Mouse (Mus musculus) stomach, postnatal 0 days (tissue): ENCODE measurements around the gene Arpp21. TPM values are rescaled to one million over a fixed set of nuclear protein-coding genes. Genes with fewer than 3 reads are reported as not detected.

Experiments
- ATAC-seq: fragments of 200-750 bp; cut with Nextera tagmentation; 2 replicates; pipeline ENCODE4 v1.8.0; 2017; ENCODE audit not compliant: low FRiP score, low TSS enrichment
- DNase-seq: peaks from one replicate; pipeline ENCODE4 v3.0.0-alpha.2; 2016; ENCODE audit warnings: low spot score
- H3K27ac ChIP-seq: fragments of 300-500 bp; sonication (generic); replicated peaks from 2 replicates; pipeline ENCODE4 v1.5.1; 2014; ENCODE audit warnings: mild to moderate bottlenecking, control low read depth
- H3K27me3 ChIP-seq: fragments of 300-500 bp; sonication (generic); 2 replicates; pipeline ENCODE4 v1.6.1; 2014; ENCODE audit warnings: low read length; ENCODE audit not compliant: control insufficient read depth, insufficient read depth
- H3K36me3 ChIP-seq: fragments of 300-500 bp; sonication (generic); 2 replicates; pipeline ENCODE4 v1.6.1; 2014; ENCODE audit warnings: low read length, mixed read lengths; ENCODE audit not compliant: control insufficient read depth, insufficient read depth
- H3K4me1 ChIP-seq: fragments of 300-500 bp; sonication (generic); replicated peaks from 2 replicates; pipeline ENCODE4 v1.6.1; 2014; ENCODE audit warnings: antibody characterized with exemption; ENCODE audit not compliant: control insufficient read depth, insufficient read depth
- H3K4me2 ChIP-seq: fragments of 300-500 bp; sonication (generic); replicated peaks from 2 replicates; pipeline ENCODE4 v1.6.1; 2014; ENCODE audit warnings: low read depth, mild to moderate bottlenecking, control low read depth, moderate library complexity
- H3K4me3 ChIP-seq: fragments of 300-500 bp; sonication (generic); 2 replicates; pipeline ENCODE4 v1.5.1; 2014; ENCODE audit warnings: low read depth, low read length, control low read depth
- H3K9ac ChIP-seq: fragments of 300-500 bp; sonication (generic); 2 replicates; pipeline ENCODE4 v1.6.1; 2014; ENCODE audit warnings: mild to moderate bottlenecking, low read length, control low read depth, mixed read lengths
- H3K9me3 ChIP-seq: fragments of 300-500 bp; sonication (generic); 2 replicates; pipeline ENCODE4 v1.6.1; 2016; ENCODE audit warnings: low read length; ENCODE audit not compliant: control insufficient read depth
- CTCF ChIP-seq: IDR thresholded peaks from 2 replicates; pipeline ENCODE4 v1.5.1; 2016; ENCODE audit warnings: antibody characterized with exemption, low read depth, mild to moderate bottlenecking, moderate library complexity
- EP300 ChIP-seq: optimal IDR thresholded peaks from 2 replicates; pipeline ENCODE3; 2016; ENCODE audit warnings: antibody characterized with exemption
- WGBS: fragments of 180-500 bp; shearing (Covaris S2); extraction: QIAGEN DNeasy Blood & Tissue Kit; methylation state at CpG from one replicate; pipeline ENCODE4 v1.1.7; 2014; 5-methylcytosine and 5-hydroxymethylcytosine counted together
- polyA plus RNA-seq: library from polyadenylated mRNA; unstranded; fragments of >200 nt; fragmentation: Nextera tagmentation; extraction: Ambion mirVana; gene quantifications from 2 replicates; pipeline ENCODE4 v1.2.1, GENCODE M21; 2015

Gene Arpp21
- polyA plus RNA-seq, 1 experiment from 2014 or later, result 1.2 TPM

GRCm38 (mm10) chr9:112233822-112234504 lies 1.8 kb downstream of the Arpp21 start:
- Histone ChIP-seq H3K4me3 (no peak overlapping the region), H3K36me3 (no peaks in the 10 kb centered on the region), H3K27ac (no peak overlapping the region), H3K9me3 (no peaks in the 10 kb centered on the region), H3K27me3 (peaks cover 10% of the 10 kb centered on the region; the same call in 1 of the 2 replicates), H3K4me2 (no peak overlapping the region), H3K9ac (no peak overlapping the region), H3K4me1 (no peaks in the 10 kb centered on the region)
- DNase-seq (no peak), ATAC-seq (no peak)
- WGBS, result 14% methylated on average over 12 of the region's 12 CpGs
- TF ChIP-seq CTCF, result no peak
- no peak for TF ChIP-seq EP300

- no peaks in the 10 kb centered on the region for H3K9me3 ChIP-seq
- DNase-seq, result no peak
- no peak overlapping the region for H3K27ac ChIP-seq
- ATAC-seq, result no peak
- H3K4me2 ChIP-seq, result no peak overlapping the region
- no peak overlapping the region for H3K4me3 ChIP-seq
- 62% methylated on average over 6 of the region's 6 CpGs for WGBS
- no peak for TF ChIP-seq CTCF
- TF ChIP-seq EP300, result no peak
- H3K9ac ChIP-seq, result no peak overlapping the region
- no peaks in the 10 kb centered on the region for H3K4me1 ChIP-seq
- peaks cover 10% of the 10 kb centered on the region; the same call in 1 of the 2 replicates for H3K27me3 ChIP-seq
- H3K36me3 ChIP-seq, result no peaks in the 10 kb centered on the region
These were observed 2.4 kb downstream of the Arpp21 start for GRCm38 (mm10) chr9:112233378-112233777.

- no peak for DNase-seq
- no peaks in the 10 kb centered on the region for H3K9me3 ChIP-seq
- ATAC-seq, result no peak
- no peak overlapping the region for H3K4me2 ChIP-seq
- H3K27ac ChIP-seq, result no peak overlapping the region
- H3K27me3 ChIP-seq, result peaks cover 10% of the 10 kb centered on the region; the same call in 1 of the 2 replicates
- no peaks in the 10 kb centered on the region for H3K4me1 ChIP-seq
- no peak overlapping the region for H3K4me3 ChIP-seq
- TF ChIP-seq CTCF (no peak), EP300 (no peak)
- H3K9ac ChIP-seq, result no peak overlapping the region
- WGBS, result 64% methylated on average over 8 of the region's 8 CpGs
- H3K36me3 ChIP-seq, result no peaks in the 10 kb centered on the region
These were observed 3.7 kb downstream of the Arpp21 start for GRCm38 (mm10) chr9:112231935-112232575.

- no peak overlapping the region for H3K27ac ChIP-seq
- no peaks in the 10 kb centered on the region for H3K9me3 ChIP-seq
- peaks cover 10% of the 10 kb centered on the region; the same call in 1 of the 2 replicates for H3K27me3 ChIP-seq
- no peak overlapping the region for H3K4me3 ChIP-seq
- H3K36me3 ChIP-seq, result no peaks in the 10 kb centered on the region
- ATAC-seq, result no peak
- TF ChIP-seq EP300 (no peak), CTCF (no peak)
- 75% methylated on average over 5 of the region's 5 CpGs for WGBS
- H3K4me1 ChIP-seq, result no peaks in the 10 kb centered on the region
- no peak overlapping the region for H3K9ac ChIP-seq
- no peak for DNase-seq
- H3K4me2 ChIP-seq, result no peak overlapping the region
These were observed 4.4 kb downstream of the Arpp21 start for GRCm38 (mm10) chr9:112231383-112231782.

- Histone ChIP-seq H3K36me3 (no peaks in the 10 kb centered on the region), H3K4me3 (no peak overlapping the region), H3K27ac (no peak overlapping the region), H3K27me3 (peaks cover 10% of the 10 kb centered on the region; the same call in 1 of the 2 replicates), H3K9ac (no peak overlapping the region), H3K4me1 (no peaks in the 10 kb centered on the region), H3K9me3 (no peaks in the 10 kb centered on the region), H3K4me2 (no peak overlapping the region)
- no peak for ATAC-seq
- DNase-seq, result no peak
- 73% methylated on average over 4 of the region's 4 CpGs for WGBS
- TF ChIP-seq CTCF (no peak), EP300 (no peak)
These were observed 4.9 kb downstream of the Arpp21 start for GRCm38 (mm10) chr9:112230716-112231361.
